Mouse (Mus musculus): ENCODE measurements around the gene En2. TPM values are rescaled to one million over a fixed set of nuclear protein-coding genes. Genes with fewer than 3 reads are reported as not detected.

The En2 gene
- polyA plus RNA-seq, 1 experiment from 2014 or later, result 2.9 TPM

DNA sequence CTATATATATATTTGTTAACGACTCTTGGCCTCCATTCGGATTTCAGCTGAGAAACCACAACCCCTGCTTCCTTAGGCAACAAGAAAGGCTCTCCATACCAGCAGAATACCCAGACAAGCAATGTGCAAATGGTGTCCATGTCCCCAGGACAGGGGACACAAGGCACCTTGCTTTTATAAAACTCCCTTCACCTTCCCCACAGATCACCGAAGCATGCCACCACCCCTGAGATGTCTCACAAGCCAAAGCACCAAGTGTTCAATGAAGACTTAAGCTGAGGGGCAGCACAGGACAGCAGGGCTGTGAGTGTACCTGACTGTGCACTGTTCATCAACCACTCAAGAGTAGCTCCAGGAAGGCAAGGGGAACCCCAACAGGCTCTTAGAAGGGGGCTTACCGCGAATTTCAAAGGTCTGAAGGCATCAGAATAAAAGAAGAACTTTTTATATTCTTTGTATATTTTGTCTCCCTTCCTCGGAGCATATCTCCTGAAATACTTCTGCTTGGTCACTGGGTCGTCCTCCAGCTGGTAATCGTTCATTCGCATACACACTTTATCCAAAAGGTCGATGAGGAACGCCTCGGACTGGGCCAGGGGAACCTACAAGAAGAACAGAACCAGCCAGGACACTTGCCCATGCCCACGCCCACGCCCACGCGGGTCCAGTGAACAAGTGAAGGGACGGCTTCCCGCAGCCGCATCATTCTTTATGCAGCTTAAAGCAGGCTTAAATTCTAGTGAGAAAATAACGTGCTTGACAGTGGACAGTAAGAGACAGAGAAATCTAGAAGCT, 43.4 kb downstream of the En2 start:
- ATAC-seq (ENCODE audit: low FRiP score), result no peak
- WGBS, result 10% methylated on average over 20 of the region's 20 CpGs
- peak overlapping the region; percentile 81 for H3K9ac ChIP-seq (ENCODE audit: low read length)

DNA sequence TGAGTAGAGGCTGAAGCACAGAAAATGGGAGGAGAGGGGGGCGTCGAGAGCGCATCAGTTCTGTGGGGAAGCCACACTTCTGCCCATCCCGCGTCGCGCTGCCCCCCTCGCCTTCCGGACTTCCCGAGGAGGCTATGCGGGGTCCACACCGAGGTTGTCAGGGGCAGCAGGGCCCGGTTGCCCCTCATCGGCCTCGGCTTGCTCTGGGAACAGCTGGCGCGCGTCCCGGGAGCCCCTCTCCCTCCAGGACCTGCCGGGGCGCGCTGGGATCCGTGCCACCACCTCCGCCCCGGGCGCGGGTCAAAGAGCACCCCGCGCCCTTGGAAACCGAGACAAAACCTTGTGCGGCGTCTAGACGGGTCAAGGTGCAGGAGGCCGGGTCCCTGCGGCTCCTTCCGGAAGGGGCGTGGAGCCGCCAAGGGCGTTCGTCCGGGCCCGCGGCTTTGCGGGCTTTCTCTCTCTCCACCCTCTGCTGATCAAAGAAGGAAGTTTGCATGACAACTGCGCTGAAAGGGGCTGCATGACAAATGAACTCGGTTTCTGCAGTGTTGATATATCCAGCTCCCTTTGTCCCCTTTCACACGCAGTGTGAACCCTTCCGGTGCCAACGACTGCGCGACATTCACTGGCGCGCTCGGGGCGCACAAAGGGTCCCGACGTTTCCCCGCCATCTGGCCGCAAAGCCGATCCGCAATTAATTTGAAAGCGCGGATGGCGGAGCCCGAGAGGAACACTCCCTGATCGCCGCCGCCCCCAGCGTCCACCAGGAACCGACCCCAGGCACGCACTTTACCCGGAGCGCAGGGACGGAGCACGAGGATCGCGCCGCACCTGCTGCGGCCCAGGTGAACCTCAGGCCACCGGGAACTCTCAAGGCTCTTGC, 44.3 kb downstream of the En2 start:
- H3K4me1 ChIP-seq (ENCODE audit: control insufficient read depth, insufficient read depth, low read length), result peaks cover 8% of the 10 kb centered on the region; the same call in 1 of the 2 replicates
- WGBS, result under 1% methylated on average over 80 of the region's 80 CpGs
- H3K36me3 ChIP-seq (ENCODE audit: control insufficient read depth, insufficient read depth, low read length), result no peaks in the 10 kb centered on the region
- H3K4me2 ChIP-seq, result peak overlapping the region; percentile 59
- H3K27ac ChIP-seq (ENCODE audit: low read depth, low read length), result peak overlapping the region; percentile 86
- H3K27me3 ChIP-seq (ENCODE audit: control insufficient read depth, insufficient read depth, low read length), result peaks cover 30% of the 10 kb centered on the region
- ATAC-seq (ENCODE audit: low FRiP score) (peak; percentile 90), DNase-seq (ENCODE audit: low spot score, missing footprints) (peak; percentile 98)
- peak overlapping the region; percentile 45 for H3K4me3 ChIP-seq (ENCODE audit: low read depth, low read length)
- H3K9ac ChIP-seq (ENCODE audit: low read length), result peak overlapping the region; percentile 81
- H3K9me3 ChIP-seq (ENCODE audit: control insufficient read depth, low read length), result no peaks in the 10 kb centered on the region

More for the DNA sequence above, 43.4 kb downstream of the En2 start:
- peak overlapping the region; percentile 86 for H3K27ac ChIP-seq (ENCODE audit: low read depth, low read length)
- H3K9me3 ChIP-seq (ENCODE audit: control insufficient read depth, low read length), result no peaks in the 10 kb centered on the region
- peak overlapping the region; percentile 45 for H3K4me3 ChIP-seq (ENCODE audit: low read depth, low read length)
- peak overlapping the region; percentile 59 for H3K4me2 ChIP-seq
- peak; percentile 95 for DNase-seq (ENCODE audit: low spot score, missing footprints)
- H3K36me3 ChIP-seq (ENCODE audit: control insufficient read depth, insufficient read depth, low read length), result no peaks in the 10 kb centered on the region
- H3K27me3 ChIP-seq (ENCODE audit: control insufficient read depth, insufficient read depth, low read length), result peaks cover 32% of the 10 kb centered on the region
- peaks cover 8% of the 10 kb centered on the region; the same call in 1 of the 2 replicates for H3K4me1 ChIP-seq (ENCODE audit: control insufficient read depth, insufficient read depth, low read length)

DNA sequence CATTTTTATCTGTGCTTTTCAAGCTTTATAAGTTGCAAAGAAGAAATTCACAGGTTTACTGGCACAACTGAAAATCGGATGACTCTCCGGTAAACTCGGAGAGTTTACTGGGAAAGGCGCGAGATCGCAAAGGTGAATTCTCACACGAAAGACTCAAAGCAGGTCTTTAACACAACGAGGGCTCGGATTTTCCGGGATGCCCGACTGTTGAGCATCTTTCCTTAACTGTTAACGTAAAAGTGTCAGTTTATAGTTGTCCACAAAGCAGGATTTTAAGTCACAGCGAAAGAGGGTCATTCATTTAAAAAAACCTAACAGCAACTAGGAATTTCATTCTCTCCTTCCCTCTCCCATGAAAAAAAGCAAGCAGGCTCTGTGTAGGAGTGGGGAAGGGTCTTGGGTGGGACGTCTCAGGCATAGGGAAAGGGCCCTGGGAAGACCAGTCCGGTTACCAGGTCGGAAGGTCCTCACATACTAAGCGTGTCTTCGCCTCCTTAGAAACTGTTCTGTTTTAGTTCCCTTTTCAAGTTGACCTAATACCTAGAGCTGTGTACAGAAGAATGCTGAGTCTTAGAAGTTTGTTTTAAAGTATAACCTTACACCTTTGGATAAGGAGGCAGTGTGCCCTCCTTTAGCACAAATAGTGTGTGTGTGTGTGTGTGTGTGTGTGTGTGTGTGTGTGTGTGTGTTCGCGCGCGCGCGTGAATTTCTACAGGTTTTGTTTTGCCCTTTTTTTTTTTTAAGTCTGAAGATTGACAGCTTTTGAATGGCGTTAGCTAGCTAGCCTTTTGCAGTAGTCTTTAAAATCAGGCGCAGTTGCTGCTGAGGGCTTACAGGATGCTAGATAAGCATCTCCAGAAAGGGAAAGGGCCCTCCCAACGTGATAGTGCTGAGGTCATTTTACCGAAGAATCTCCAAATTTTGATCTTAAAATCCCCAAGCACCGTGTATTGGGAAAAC, 45.4 kb downstream of the En2 start:
- Histone ChIP-seq H3K9me3 (ENCODE audit: control insufficient read depth, low read length) (no peaks in the 10 kb centered on the region), H3K9ac (ENCODE audit: low read length) (peak overlapping the region; percentile 81), H3K36me3 (ENCODE audit: control insufficient read depth, insufficient read depth, low read length) (no peaks in the 10 kb centered on the region), H3K27me3 (ENCODE audit: control insufficient read depth, insufficient read depth, low read length) (peaks cover 27% of the 10 kb centered on the region), H3K4me2 (peak overlapping the region; percentile 59), H3K4me3 (ENCODE audit: low read depth, low read length) (peak overlapping the region; percentile 45), H3K4me1 (ENCODE audit: control insufficient read depth, insufficient read depth, low read length) (peaks cover 8% of the 10 kb centered on the region; the same call in 1 of the 2 replicates), H3K27ac (ENCODE audit: low read depth, low read length) (peak overlapping the region; percentile 86)
- peak; percentile 96 for DNase-seq (ENCODE audit: low spot score, missing footprints)
- 1% methylated on average over 29 of the region's 29 CpGs for WGBS
- peak; percentile 23; the same call in 1 of the 2 replicates for ATAC-seq (ENCODE audit: low FRiP score)

DNA sequence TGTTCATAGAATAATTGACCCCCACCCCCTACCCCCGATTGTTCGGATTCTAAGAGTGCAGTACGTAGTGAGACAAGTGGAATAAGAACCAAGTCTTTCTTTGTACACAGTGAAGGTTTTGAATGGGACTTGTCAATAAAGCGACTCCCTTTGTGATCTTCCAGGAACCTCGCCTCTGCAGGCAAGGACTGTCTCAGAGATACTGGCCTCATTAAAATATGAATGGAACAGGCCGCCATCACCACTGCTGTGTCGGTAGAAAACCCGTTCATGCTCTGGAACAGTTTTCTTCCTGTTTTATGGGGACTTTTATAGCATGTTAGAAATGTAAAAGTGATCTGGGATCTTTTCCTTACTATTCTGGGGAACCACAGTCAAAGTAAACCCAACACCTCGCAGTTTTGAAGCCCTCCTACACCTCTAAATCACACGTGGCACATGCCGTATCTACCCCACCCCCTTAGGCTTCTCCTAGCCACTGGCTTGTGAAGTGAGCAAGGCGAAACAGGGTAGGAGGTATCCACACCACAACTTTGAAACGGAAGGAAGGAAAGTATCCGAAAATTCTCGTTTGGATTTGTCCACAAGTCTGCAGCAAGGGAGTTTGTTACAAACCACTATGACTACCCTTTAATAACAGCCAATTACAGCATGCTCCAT, 46.3 kb downstream of the En2 start:
- peak overlapping the region; percentile 86 for H3K27ac ChIP-seq (ENCODE audit: low read depth, low read length)
- peak overlapping the region; percentile 59 for H3K4me2 ChIP-seq
- H3K9ac ChIP-seq (ENCODE audit: low read length), result peak overlapping the region; percentile 81
- peaks cover 26% of the 10 kb centered on the region for H3K27me3 ChIP-seq (ENCODE audit: control insufficient read depth, insufficient read depth, low read length)
- peak; percentile 77 for ATAC-seq (ENCODE audit: low FRiP score)
- WGBS, result 2% methylated on average over 15 of the region's 15 CpGs
- peaks cover 8% of the 10 kb centered on the region; the same call in 1 of the 2 replicates for H3K4me1 ChIP-seq (ENCODE audit: control insufficient read depth, insufficient read depth, low read length)
- no peaks in the 10 kb centered on the region for H3K9me3 ChIP-seq (ENCODE audit: control insufficient read depth, low read length)
- H3K36me3 ChIP-seq (ENCODE audit: control insufficient read depth, insufficient read depth, low read length), result no peaks in the 10 kb centered on the region
- H3K4me3 ChIP-seq (ENCODE audit: low read depth, low read length), result peak overlapping the region; percentile 45
- peak; percentile 95 for DNase-seq (ENCODE audit: low spot score, missing footprints)

DNA sequence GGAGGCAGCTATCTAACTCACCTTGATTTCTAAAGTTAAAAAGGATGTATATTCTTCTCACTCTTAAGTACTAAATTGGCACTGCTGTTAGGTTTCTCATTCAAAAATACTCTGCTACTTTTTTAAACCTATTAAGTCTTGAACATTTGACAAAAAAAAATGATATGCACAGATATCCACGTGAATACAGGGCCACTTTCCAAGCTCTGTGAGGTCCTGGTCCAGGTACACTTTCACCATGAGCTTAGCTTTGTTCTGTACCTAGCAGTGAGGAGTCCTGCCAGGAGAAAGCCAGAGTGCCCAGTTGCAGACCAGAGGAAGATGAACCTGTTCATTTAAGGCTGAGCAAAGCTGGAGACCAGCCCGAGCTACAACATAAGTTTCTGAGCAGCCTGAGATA, 47.9 kb downstream of the En2 start:
- H3K36me3 ChIP-seq (ENCODE audit: control insufficient read depth, insufficient read depth, low read length), result no peaks in the 10 kb centered on the region
- H3K27ac ChIP-seq (ENCODE audit: low read depth, low read length), result no peak overlapping the region
- no peaks in the 10 kb centered on the region for H3K9me3 ChIP-seq (ENCODE audit: control insufficient read depth, low read length)
- H3K4me1 ChIP-seq (ENCODE audit: control insufficient read depth, insufficient read depth, low read length), result peaks cover 8% of the 10 kb centered on the region; the same call in 1 of the 2 replicates
- no peak overlapping the region for H3K4me3 ChIP-seq (ENCODE audit: low read depth, low read length)
- H3K4me2 ChIP-seq, result no peak overlapping the region
- H3K9ac ChIP-seq (ENCODE audit: low read length), result no peak overlapping the region
- DNase-seq (ENCODE audit: low spot score, missing footprints), result peak; percentile 80
- ATAC-seq (ENCODE audit: low FRiP score), result no peak
- WGBS, result 65% methylated on average over 2 of the region's 2 CpGs
- H3K27me3 ChIP-seq (ENCODE audit: control insufficient read depth, insufficient read depth, low read length), result peaks cover 14% of the 10 kb centered on the region

DNA sequence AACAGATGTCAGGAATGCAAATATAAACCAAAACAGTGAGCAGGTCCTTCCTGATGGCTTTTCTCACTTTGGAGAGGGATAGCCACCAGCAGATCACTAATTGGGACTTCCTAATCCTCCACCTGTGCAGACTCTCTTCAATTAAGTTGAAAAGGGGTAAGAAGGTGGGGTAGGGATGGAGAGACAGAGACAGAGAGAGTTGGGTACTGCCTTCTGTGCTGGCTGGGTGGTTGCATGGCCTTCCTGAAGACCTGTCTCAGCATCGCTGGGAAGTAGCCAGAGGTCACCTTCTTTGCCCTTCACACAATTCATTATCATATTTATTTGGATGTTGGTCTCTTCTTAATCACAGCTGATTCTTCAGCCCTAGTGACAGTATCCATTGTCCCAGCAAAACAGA, 54.1 kb downstream of the En2 start:
- no peak overlapping the region for H3K4me2 ChIP-seq
- no peak overlapping the region for H3K9ac ChIP-seq (ENCODE audit: low read length)
- ATAC-seq (ENCODE audit: low FRiP score) (no peak), DNase-seq (ENCODE audit: low spot score, missing footprints) (peak; percentile 75)
- no peak overlapping the region for H3K4me3 ChIP-seq (ENCODE audit: low read depth, low read length)
- no peak overlapping the region for H3K27ac ChIP-seq (ENCODE audit: low read depth, low read length)
- H3K4me1 ChIP-seq (ENCODE audit: control insufficient read depth, insufficient read depth, low read length), result no peaks in the 10 kb centered on the region
- WGBS, result 83% methylated on average over 1 of the region's 1 CpGs
- no peaks in the 10 kb centered on the region; the same call in 1 of the 2 replicates for H3K27me3 ChIP-seq (ENCODE audit: control insufficient read depth, insufficient read depth, low read length)
- H3K36me3 ChIP-seq (ENCODE audit: control insufficient read depth, insufficient read depth, low read length), result no peaks in the 10 kb centered on the region
- no peaks in the 10 kb centered on the region for H3K9me3 ChIP-seq (ENCODE audit: control insufficient read depth, low read length)
